Mouse (Mus musculus): ENCODE measurements around the gene C130026I21Rik. TPM values are rescaled to one million over a fixed set of nuclear protein-coding genes. Genes with fewer than 3 reads are reported as not detected.
A peak's percentile ranks its signal among the peaks of the same experiment; 100 is the strongest.
"Not testable (repeated sequence)": the region's sequence is repeated elsewhere in the genome, so short reads cannot be mapped to it uniquely, and the experiment has no call there.

C130026I21Rik gene
- polyA plus RNA-seq (2015; fragmentation: Nextera tagmentation; extraction: Ambion mirVana), result 0.25 TPM in 1 of 2 replicates, not detected in the other

DNA sequence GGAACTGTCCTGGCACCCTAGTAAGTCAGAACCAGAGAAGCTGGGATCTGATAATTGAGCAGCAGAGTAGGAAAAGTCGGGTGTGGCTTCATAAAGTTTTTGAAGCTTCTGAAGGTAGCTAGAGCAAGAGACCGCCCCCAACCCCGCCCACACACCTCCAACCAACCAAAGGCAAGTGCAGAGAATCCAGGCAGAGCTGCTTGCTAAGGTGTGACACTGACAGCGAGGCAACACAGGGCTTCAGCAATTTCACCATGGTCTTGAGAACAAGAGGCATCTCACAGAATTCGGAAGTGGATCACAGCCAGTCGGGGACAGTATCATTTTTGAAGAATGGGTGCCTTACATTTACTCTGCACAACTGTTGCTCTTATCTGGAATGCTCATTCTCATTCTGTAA is at the start of gene C130026I21Rik:
TSS of gene C130026I21Rik (minus strand) at position 101 of the 400 bp plus-strand sequence.
- no CpG with 5 or more reads among the region's 6 CpGs for WGBS
- H3K27me3 ChIP-seq (replicated peaks; ENCODE audit: control insufficient read depth, insufficient read depth, low read length); H3K4me1 ChIP-seq (replicated peaks; ENCODE audit: control insufficient read depth, insufficient read depth, low read length); H3K27ac ChIP-seq (ENCODE audit: low read depth, low read length); H3K4me3 ChIP-seq (ENCODE audit: low read depth, low read length); H3K9ac ChIP-seq (ENCODE audit: low read depth, low read length); H3K9me3 ChIP-seq (ENCODE audit: control insufficient read depth); H3K36me3 ChIP-seq (ENCODE audit: control insufficient read depth, insufficient read depth); ATAC-seq; H3K4me2 ChIP-seq (replicated peaks; ENCODE audit: low read depth): not testable (repeated sequence)

DNA sequence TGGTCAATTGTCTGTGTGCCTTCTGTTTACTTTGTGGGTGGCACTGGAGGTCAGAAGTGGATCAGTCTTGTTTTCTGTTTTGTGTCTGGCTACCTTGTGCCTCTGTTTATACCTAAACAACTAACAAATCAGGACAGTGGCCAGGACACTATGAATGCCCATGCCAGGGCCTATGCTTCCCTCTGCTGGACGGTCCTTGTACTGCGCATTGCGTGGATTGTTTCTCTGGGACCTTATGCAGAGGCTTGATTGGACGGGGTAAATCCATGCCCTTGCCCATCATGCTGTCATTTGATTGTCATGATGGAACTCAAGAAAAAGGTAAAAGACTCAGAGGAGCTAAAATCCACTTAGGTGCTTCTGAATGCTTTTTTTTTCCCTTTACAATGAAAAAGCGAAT is 16.7 kb upstream of the C130026I21Rik start:
- 49% methylated on average over 4 of the region's 5 CpGs for WGBS
- not testable (repeated sequence) for ATAC-seq; H3K27me3 ChIP-seq (replicated peaks; ENCODE audit: control insufficient read depth, insufficient read depth, low read length); H3K9ac ChIP-seq (ENCODE audit: low read depth, low read length); H3K4me1 ChIP-seq (replicated peaks; ENCODE audit: control insufficient read depth, insufficient read depth, low read length); H3K9me3 ChIP-seq (ENCODE audit: control insufficient read depth); H3K4me3 ChIP-seq (ENCODE audit: low read depth, low read length); H3K4me2 ChIP-seq (replicated peaks; ENCODE audit: low read depth); H3K27ac ChIP-seq (ENCODE audit: low read depth, low read length); H3K36me3 ChIP-seq (ENCODE audit: control insufficient read depth, insufficient read depth)
- TF ChIP-seq CTCF (IDR thresholded peaks at IDR 0.05; ENCODE audit: low read depth), result peak; percentile 27

DNA sequence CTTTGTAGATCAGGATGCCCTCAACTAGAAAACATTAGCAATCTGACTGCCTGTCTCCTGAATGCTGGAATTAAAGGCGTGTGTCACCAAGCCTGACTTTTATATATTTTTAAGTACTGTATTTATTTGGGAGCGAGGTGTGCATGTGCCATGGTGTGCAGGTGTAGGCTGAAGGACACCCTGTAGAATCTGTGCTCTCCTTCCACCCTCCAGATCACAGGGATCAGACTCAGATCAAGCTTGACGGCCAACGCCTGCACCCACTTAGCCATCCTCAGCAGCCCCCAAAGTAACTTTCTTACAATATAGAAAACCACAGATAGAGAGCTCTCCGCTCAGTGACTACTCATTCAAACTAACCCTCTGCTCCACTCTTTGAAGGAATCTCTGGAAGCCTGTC is 6.1 kb upstream of the C130026I21Rik start:
- H3K27ac ChIP-seq (ENCODE audit: low read depth, low read length); ATAC-seq; H3K9ac ChIP-seq (ENCODE audit: low read depth, low read length); H3K27me3 ChIP-seq (replicated peaks; ENCODE audit: control insufficient read depth, insufficient read depth, low read length); H3K4me2 ChIP-seq (replicated peaks; ENCODE audit: low read depth); H3K36me3 ChIP-seq (ENCODE audit: control insufficient read depth, insufficient read depth); H3K4me3 ChIP-seq (ENCODE audit: low read depth, low read length); H3K9me3 ChIP-seq (ENCODE audit: control insufficient read depth); H3K4me1 ChIP-seq (replicated peaks; ENCODE audit: control insufficient read depth, insufficient read depth, low read length): not testable (repeated sequence)
- WGBS, result 68% methylated on average over 3 of the region's 5 CpGs

- not testable (repeated sequence) for H3K4me2 ChIP-seq (replicated peaks; ENCODE audit: low read depth); H3K9me3 ChIP-seq (ENCODE audit: control insufficient read depth); H3K27ac ChIP-seq (ENCODE audit: low read depth, low read length); H3K4me3 ChIP-seq (ENCODE audit: low read depth, low read length); H3K4me1 ChIP-seq (replicated peaks; ENCODE audit: control insufficient read depth, insufficient read depth, low read length); H3K27me3 ChIP-seq (replicated peaks; ENCODE audit: control insufficient read depth, insufficient read depth, low read length); ATAC-seq; H3K9ac ChIP-seq (ENCODE audit: low read depth, low read length); H3K36me3 ChIP-seq (ENCODE audit: control insufficient read depth, insufficient read depth)
- WGBS, result 51% methylated on average over 1 of the region's 2 CpGs
Measured at GRCm38 (mm10) chr1:85258634-85259033, 11.7 kb downstream of the C130026I21Rik start.

- not testable (repeated sequence) for ATAC-seq; H3K4me3 ChIP-seq (ENCODE audit: low read depth, low read length); H3K9ac ChIP-seq (ENCODE audit: low read depth, low read length); H3K9me3 ChIP-seq (ENCODE audit: control insufficient read depth); H3K4me1 ChIP-seq (replicated peaks; ENCODE audit: control insufficient read depth, insufficient read depth, low read length); H3K27ac ChIP-seq (ENCODE audit: low read depth, low read length); H3K4me2 ChIP-seq (replicated peaks; ENCODE audit: low read depth); H3K27me3 ChIP-seq (replicated peaks; ENCODE audit: control insufficient read depth, insufficient read depth, low read length); H3K36me3 ChIP-seq (ENCODE audit: control insufficient read depth, insufficient read depth)
- WGBS, result 61% methylated on average over 2 of the region's 3 CpGs
Measured at GRCm38 (mm10) chr1:85255217-85255616, 15.1 kb downstream of the C130026I21Rik start.

DNA sequence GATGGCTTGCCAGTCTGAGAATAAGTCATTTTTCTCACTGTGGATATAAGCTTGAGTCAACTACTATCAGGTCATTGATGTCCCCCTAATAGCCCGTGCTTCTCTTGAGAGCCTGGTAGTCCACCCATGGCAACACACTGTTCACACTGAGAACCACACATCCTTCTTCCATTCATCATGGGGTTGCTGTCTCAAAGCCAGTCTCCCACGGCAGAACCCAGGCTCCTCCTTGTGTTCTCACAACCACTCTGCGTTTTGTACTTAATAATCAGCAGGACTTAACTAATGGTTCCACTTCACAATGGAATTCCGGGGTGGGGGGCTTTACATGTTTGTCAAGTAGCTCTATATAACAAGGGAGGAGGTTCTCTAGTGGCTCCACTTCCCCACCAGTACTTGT is 19.2 kb downstream of the C130026I21Rik start:
- ATAC-seq; H3K4me2 ChIP-seq (replicated peaks; ENCODE audit: low read depth); H3K27me3 ChIP-seq (replicated peaks; ENCODE audit: control insufficient read depth, insufficient read depth, low read length); H3K4me1 ChIP-seq (replicated peaks; ENCODE audit: control insufficient read depth, insufficient read depth, low read length); H3K36me3 ChIP-seq (ENCODE audit: control insufficient read depth, insufficient read depth); H3K27ac ChIP-seq (ENCODE audit: low read depth, low read length); H3K4me3 ChIP-seq (ENCODE audit: low read depth, low read length); H3K9ac ChIP-seq (ENCODE audit: low read depth, low read length): not testable (repeated sequence)
- H3K9me3 ChIP-seq (ENCODE audit: control insufficient read depth), result peaks cover 17% of the 10 kb centered on the region
- 82% methylated on average over 4 of the region's 4 CpGs for WGBS

GRCm38 (mm10) chr1:85248985-85249384 is 21.4 kb downstream of the C130026I21Rik start:
- 61% methylated on average over 3 of the region's 3 CpGs for WGBS
- ATAC-seq; H3K27me3 ChIP-seq (replicated peaks; ENCODE audit: control insufficient read depth, insufficient read depth, low read length); H3K27ac ChIP-seq (ENCODE audit: low read depth, low read length); H3K9ac ChIP-seq (ENCODE audit: low read depth, low read length); H3K4me2 ChIP-seq (replicated peaks; ENCODE audit: low read depth); H3K4me1 ChIP-seq (replicated peaks; ENCODE audit: control insufficient read depth, insufficient read depth, low read length); H3K4me3 ChIP-seq (ENCODE audit: low read depth, low read length); H3K36me3 ChIP-seq (ENCODE audit: control insufficient read depth, insufficient read depth): not testable (repeated sequence)
- peaks cover 18% of the 10 kb centered on the region for H3K9me3 ChIP-seq (ENCODE audit: control insufficient read depth)

- 74% methylated on average over 8 of the region's 8 CpGs for WGBS
- H3K4me1 ChIP-seq (replicated peaks; ENCODE audit: control insufficient read depth, insufficient read depth, low read length); ATAC-seq; H3K4me3 ChIP-seq (ENCODE audit: low read depth, low read length); H3K4me2 ChIP-seq (replicated peaks; ENCODE audit: low read depth); H3K27me3 ChIP-seq (replicated peaks; ENCODE audit: control insufficient read depth, insufficient read depth, low read length); H3K9ac ChIP-seq (ENCODE audit: low read depth, low read length); H3K27ac ChIP-seq (ENCODE audit: low read depth, low read length); H3K36me3 ChIP-seq (ENCODE audit: control insufficient read depth, insufficient read depth): not testable (repeated sequence)
- H3K9me3 ChIP-seq (ENCODE audit: control insufficient read depth), result peaks cover 21% of the 10 kb centered on the region
Measured at GRCm38 (mm10) chr1:85246776-85247460, 23.4 kb downstream of the C130026I21Rik start.

- H3K27ac ChIP-seq (ENCODE audit: low read depth, low read length); H3K36me3 ChIP-seq (ENCODE audit: control insufficient read depth, insufficient read depth); H3K9ac ChIP-seq (ENCODE audit: low read depth, low read length); H3K4me2 ChIP-seq (replicated peaks; ENCODE audit: low read depth); H3K4me1 ChIP-seq (replicated peaks; ENCODE audit: control insufficient read depth, insufficient read depth, low read length); ATAC-seq; H3K27me3 ChIP-seq (replicated peaks; ENCODE audit: control insufficient read depth, insufficient read depth, low read length); H3K4me3 ChIP-seq (ENCODE audit: low read depth, low read length): not testable (repeated sequence)
- peaks cover 21% of the 10 kb centered on the region for H3K9me3 ChIP-seq (ENCODE audit: control insufficient read depth)
- WGBS, result 80% methylated on average over 4 of the region's 5 CpGs
Measured at GRCm38 (mm10) chr1:85246266-85246665, 24.1 kb downstream of the C130026I21Rik start.
